Mouse (Mus musculus): ENCODE data around the gene Cxcl5. TPM values are rescaled to one million over a fixed set of nuclear protein-coding genes. Genes with fewer than 3 reads are reported as not detected.

Cxcl5 gene
- polyA plus RNA-seq, 1 experiment from 2014 or later, result 0.14 TPM

GRCm38 (mm10) chr5:90775562-90775961 lies 16.4 kb downstream of the Cxcl5 start:
- Histone ChIP-seq H3K36me3 (ENCODE audit: control insufficient read depth, insufficient read depth, low read length) (no peaks in the 10 kb centered on the region), H3K4me3 (ENCODE audit: low read length) (no peak overlapping the region), H3K9me3 (ENCODE audit: control insufficient read depth, low read length) (no peaks in the 10 kb centered on the region), H3K4me2 (replicated peaks; ENCODE audit: low read depth, low read length) (no peak overlapping the region), H3K27ac (ENCODE audit: low read depth, low read length) (no peak overlapping the region), H3K9ac (ENCODE audit: low read depth, low read length) (no peak overlapping the region), H3K27me3 (ENCODE audit: control insufficient read depth, insufficient read depth, low read length) (no peaks in the 10 kb centered on the region), H3K4me1 (ENCODE audit: control insufficient read depth, insufficient read depth, low read length) (no peaks in the 10 kb centered on the region)
- ATAC-seq (ENCODE audit: low FRiP score, low TSS enrichment), result no peak
- WGBS, result 86% methylated on average over 5 of the region's 5 CpGs

- 75% methylated on average over 10 of the region's 10 CpGs for WGBS
- H3K4me2 ChIP-seq (replicated peaks; ENCODE audit: low read depth, low read length), result no peak overlapping the region
- H3K4me1 ChIP-seq (ENCODE audit: control insufficient read depth, insufficient read depth, low read length), result no peaks in the 10 kb centered on the region
- H3K27ac ChIP-seq (ENCODE audit: low read depth, low read length), result no peak overlapping the region
- no peak for ATAC-seq (ENCODE audit: low FRiP score, low TSS enrichment)
- no peak overlapping the region for H3K9ac ChIP-seq (ENCODE audit: low read depth, low read length)
- H3K36me3 ChIP-seq (ENCODE audit: control insufficient read depth, insufficient read depth, low read length), result no peaks in the 10 kb centered on the region
- no peak overlapping the region for H3K4me3 ChIP-seq (ENCODE audit: low read length)
- no peaks in the 10 kb centered on the region for H3K9me3 ChIP-seq (ENCODE audit: control insufficient read depth, low read length)
- no peaks in the 10 kb centered on the region for H3K27me3 ChIP-seq (ENCODE audit: control insufficient read depth, insufficient read depth, low read length)
Measured at GRCm38 (mm10) chr5:90777621-90778020, 18.5 kb downstream of the Cxcl5 start.

GRCm38 (mm10) chr5:90778856-90779255 lies 19.7 kb downstream of the Cxcl5 start:
- Histone ChIP-seq H3K9ac (ENCODE audit: low read depth, low read length) (no peak overlapping the region), H3K4me1 (ENCODE audit: control insufficient read depth, insufficient read depth, low read length) (no peaks in the 10 kb centered on the region), H3K36me3 (ENCODE audit: control insufficient read depth, insufficient read depth, low read length) (no peaks in the 10 kb centered on the region), H3K4me3 (ENCODE audit: low read length) (no peak overlapping the region), H3K27me3 (ENCODE audit: control insufficient read depth, insufficient read depth, low read length) (no peaks in the 10 kb centered on the region), H3K9me3 (ENCODE audit: control insufficient read depth, low read length) (no peaks in the 10 kb centered on the region), H3K4me2 (replicated peaks; ENCODE audit: low read depth, low read length) (no peak overlapping the region), H3K27ac (ENCODE audit: low read depth, low read length) (no peak overlapping the region)
- WGBS, result 87% methylated on average over 6 of the region's 6 CpGs
- ATAC-seq (ENCODE audit: low FRiP score, low TSS enrichment), result no peak

GRCm38 (mm10) chr5:90783697-90784096 lies 24.5 kb downstream of the Cxcl5 start:
- Histone ChIP-seq H3K27me3 (ENCODE audit: control insufficient read depth, insufficient read depth, low read length) (no peaks in the 10 kb centered on the region), H3K4me3 (ENCODE audit: low read length) (no peak overlapping the region), H3K4me1 (ENCODE audit: control insufficient read depth, insufficient read depth, low read length) (no peaks in the 10 kb centered on the region), H3K27ac (ENCODE audit: low read depth, low read length) (no peak overlapping the region), H3K36me3 (ENCODE audit: control insufficient read depth, insufficient read depth, low read length) (no peaks in the 10 kb centered on the region), H3K9me3 (ENCODE audit: control insufficient read depth, low read length) (no peaks in the 10 kb centered on the region), H3K4me2 (replicated peaks; ENCODE audit: low read depth, low read length) (no peak overlapping the region), H3K9ac (ENCODE audit: low read depth, low read length) (no peak overlapping the region)
- ATAC-seq (ENCODE audit: low FRiP score, low TSS enrichment), result no peak
- WGBS, result 84% methylated on average over 3 of the region's 3 CpGs

GRCm38 (mm10) chr5:90785659-90786588 lies 26.8 kb downstream of the Cxcl5 start, which contains the start of gene Cxcl3:
TSS of gene Cxcl3 (plus strand) at chr5:90786103.
- H3K4me1 ChIP-seq (ENCODE audit: control insufficient read depth, insufficient read depth, low read length), result peaks cover 3% of the 10 kb centered on the region; the same call in 1 of the 2 replicates
- peak within 1 kb of the TSS; percentile 79 for H3K4me2 ChIP-seq (replicated peaks; ENCODE audit: low read depth, low read length)
- H3K27me3 ChIP-seq (ENCODE audit: control insufficient read depth, insufficient read depth, low read length), result no peaks in the 10 kb centered on the region
- H3K27ac ChIP-seq (ENCODE audit: low read depth, low read length), result no peak within 1 kb of the TSS
- peak within 1 kb of the TSS; percentile 39 for H3K4me3 ChIP-seq (ENCODE audit: low read length)
- peak; percentile 82 for ATAC-seq (ENCODE audit: low FRiP score, low TSS enrichment)
- H3K9me3 ChIP-seq (ENCODE audit: control insufficient read depth, low read length), result no peaks in the 10 kb centered on the region
- H3K36me3 ChIP-seq (ENCODE audit: control insufficient read depth, insufficient read depth, low read length), result no peaks in the 10 kb centered on the region
- 21% methylated on average over 24 of the region's 26 CpGs for WGBS
- H3K9ac ChIP-seq (ENCODE audit: low read depth, low read length), result peak within 1 kb of the TSS; percentile 48; the same call in 1 of the 2 replicates

GRCm38 (mm10) chr5:90788114-90788513 lies 29.0 kb downstream of the Cxcl5 start:
- H3K9ac ChIP-seq (ENCODE audit: low read depth, low read length), result no peak overlapping the region
- H3K27me3 ChIP-seq (ENCODE audit: control insufficient read depth, insufficient read depth, low read length), result no peaks in the 10 kb centered on the region
- H3K36me3 ChIP-seq (ENCODE audit: control insufficient read depth, insufficient read depth, low read length), result no peaks in the 10 kb centered on the region
- H3K27ac ChIP-seq (ENCODE audit: low read depth, low read length), result no peak overlapping the region
- ATAC-seq (ENCODE audit: low FRiP score, low TSS enrichment), result no peak
- peaks cover 3% of the 10 kb centered on the region; the same call in 1 of the 2 replicates for H3K4me1 ChIP-seq (ENCODE audit: control insufficient read depth, insufficient read depth, low read length)
- no peak overlapping the region for H3K4me2 ChIP-seq (replicated peaks; ENCODE audit: low read depth, low read length)
- H3K9me3 ChIP-seq (ENCODE audit: control insufficient read depth, low read length), result no peaks in the 10 kb centered on the region
- WGBS, result 86% methylated on average over 4 of the region's 4 CpGs
- H3K4me3 ChIP-seq (ENCODE audit: low read length), result no peak overlapping the region

- H3K9ac ChIP-seq (ENCODE audit: low read depth, low read length), result no peak overlapping the region
- 37% methylated on average over 11 of the region's 11 CpGs for WGBS
- H3K9me3 ChIP-seq (ENCODE audit: control insufficient read depth, low read length), result no peaks in the 10 kb centered on the region
- peak; percentile 10; the same call in 1 of the 2 replicates for ATAC-seq (ENCODE audit: low FRiP score, low TSS enrichment)
- H3K27ac ChIP-seq (ENCODE audit: low read depth, low read length), result peak overlapping the region; percentile 42; the same call in 1 of the 2 replicates
- H3K4me1 ChIP-seq (ENCODE audit: control insufficient read depth, insufficient read depth, low read length), result peaks cover 3% of the 10 kb centered on the region; the same call in 1 of the 2 replicates
- no peaks in the 10 kb centered on the region for H3K36me3 ChIP-seq (ENCODE audit: control insufficient read depth, insufficient read depth, low read length)
- no peaks in the 10 kb centered on the region for H3K27me3 ChIP-seq (ENCODE audit: control insufficient read depth, insufficient read depth, low read length)
- H3K4me3 ChIP-seq (ENCODE audit: low read length), result no peak overlapping the region
- H3K4me2 ChIP-seq (replicated peaks; ENCODE audit: low read depth, low read length), result peak overlapping the region; percentile 29; the same call in 1 of the 2 replicates
Measured at GRCm38 (mm10) chr5:90789306-90790073, 30.3 kb downstream of the Cxcl5 start.

- no peak overlapping the region for H3K4me3 ChIP-seq (ENCODE audit: low read length)
- no peak overlapping the region for H3K9ac ChIP-seq (ENCODE audit: low read depth, low read length)
- WGBS, result 4% methylated on average over 8 of the region's 8 CpGs
- H3K27ac ChIP-seq (ENCODE audit: low read depth, low read length), result peak overlapping the region; percentile 42; the same call in 1 of the 2 replicates
- no peaks in the 10 kb centered on the region for H3K9me3 ChIP-seq (ENCODE audit: control insufficient read depth, low read length)
- no peaks in the 10 kb centered on the region for H3K27me3 ChIP-seq (ENCODE audit: control insufficient read depth, insufficient read depth, low read length)
- H3K36me3 ChIP-seq (ENCODE audit: control insufficient read depth, insufficient read depth, low read length), result no peaks in the 10 kb centered on the region
- peaks cover 3% of the 10 kb centered on the region; the same call in 1 of the 2 replicates for H3K4me1 ChIP-seq (ENCODE audit: control insufficient read depth, insufficient read depth, low read length)
- ATAC-seq (ENCODE audit: low FRiP score, low TSS enrichment), result peak; percentile 85
- H3K4me2 ChIP-seq (replicated peaks; ENCODE audit: low read depth, low read length), result peak overlapping the region; percentile 29; the same call in 1 of the 2 replicates
Measured at GRCm38 (mm10) chr5:90790074-90790502, 30.9 kb downstream of the Cxcl5 start.

Data from kidney, embryonic 14.5 days (tissue).